Mouse (Mus musculus): ENCODE results near the gene 5330417C22Rik.

DNA sequence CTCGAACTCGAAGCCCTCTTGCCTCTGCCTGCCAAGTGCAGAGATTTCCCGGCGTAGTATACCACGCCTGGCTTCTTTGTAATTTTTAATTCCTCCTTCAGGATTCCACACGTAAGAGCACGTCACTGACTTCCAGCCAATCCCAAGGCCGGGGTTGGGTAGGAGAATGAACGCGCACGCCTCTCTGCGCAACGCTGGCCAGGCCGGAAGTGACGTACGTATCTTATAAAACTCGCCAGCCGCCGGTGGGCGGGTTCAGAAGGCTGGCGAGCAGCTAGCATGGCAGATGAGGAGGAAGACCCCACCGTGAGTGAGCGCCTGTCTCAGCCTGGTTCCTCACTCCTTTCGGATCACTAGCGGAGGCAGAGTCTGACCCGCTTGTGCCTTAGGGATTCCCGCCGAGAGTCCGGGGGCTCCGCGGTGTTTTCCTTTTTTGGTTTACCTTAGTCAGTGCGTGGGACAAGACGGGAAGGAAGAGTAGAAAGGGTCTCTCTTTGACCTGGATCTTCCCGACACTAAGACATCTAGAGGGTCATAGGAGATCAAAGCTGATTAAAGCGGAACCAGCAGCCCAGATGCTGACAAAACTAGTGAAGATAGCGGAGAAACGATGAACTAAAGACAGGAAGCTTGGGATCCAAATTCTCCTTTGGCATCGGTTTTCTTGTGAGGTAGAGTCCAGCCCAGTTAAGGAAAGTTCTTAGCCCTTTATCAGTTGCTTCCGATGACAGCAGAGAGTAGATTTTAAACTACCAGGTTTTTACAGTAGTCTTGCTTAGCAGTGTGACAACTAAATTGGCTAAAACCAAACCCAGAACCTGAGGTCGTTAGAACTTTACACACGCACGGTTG is 35.3 kb upstream of the 5330417C22Rik start, which contains the start of gene Taf13:
- TF ChIP-seq CTCF (IDR thresholded peaks at IDR 0.05; ENCODE audit: control insufficient read depth, insufficient read depth, insufficient replicate concordance, low read depth, low read length) (no peak), POLR2A (IDR thresholded peaks at IDR 0.05; ENCODE audit: control insufficient read depth, low read depth, low read length) (peak; percentile 100)
